Mouse (Mus musculus) megakaryocyte, adult 5-6 weeks (primary cell): Measurements from ENCODE around the gene Sptbn2. TPM values are rescaled to one million over a fixed set of nuclear protein-coding genes. Genes with fewer than 3 reads are reported as not detected.

ENCODE experiments used
- ATAC-seq: 2 replicates; pipeline ENCODE4 v1.8.0; 2016; ENCODE audit warnings: mild to moderate bottlenecking, inconsistent platforms; ENCODE audit not compliant: poor library complexity, severe bottlenecking
- total RNA-seq, 2 experiments: library from RNA; stranded (forward) in 1 of 2; stranded (reverse) in 1 of 2; fragments of 153-499, 151-499 nt in 1 of 2; fragments of 221-1000, 200-1000 nt in 1 of 2; gene quantifications; 2 replicates each; pipeline versions ENCODE4 v1.2.3 to v1.2.4; 2015 to 2017

Sptbn2 gene
- total RNA-seq, 2 experiments from 2014 or later = not detected

DNA sequence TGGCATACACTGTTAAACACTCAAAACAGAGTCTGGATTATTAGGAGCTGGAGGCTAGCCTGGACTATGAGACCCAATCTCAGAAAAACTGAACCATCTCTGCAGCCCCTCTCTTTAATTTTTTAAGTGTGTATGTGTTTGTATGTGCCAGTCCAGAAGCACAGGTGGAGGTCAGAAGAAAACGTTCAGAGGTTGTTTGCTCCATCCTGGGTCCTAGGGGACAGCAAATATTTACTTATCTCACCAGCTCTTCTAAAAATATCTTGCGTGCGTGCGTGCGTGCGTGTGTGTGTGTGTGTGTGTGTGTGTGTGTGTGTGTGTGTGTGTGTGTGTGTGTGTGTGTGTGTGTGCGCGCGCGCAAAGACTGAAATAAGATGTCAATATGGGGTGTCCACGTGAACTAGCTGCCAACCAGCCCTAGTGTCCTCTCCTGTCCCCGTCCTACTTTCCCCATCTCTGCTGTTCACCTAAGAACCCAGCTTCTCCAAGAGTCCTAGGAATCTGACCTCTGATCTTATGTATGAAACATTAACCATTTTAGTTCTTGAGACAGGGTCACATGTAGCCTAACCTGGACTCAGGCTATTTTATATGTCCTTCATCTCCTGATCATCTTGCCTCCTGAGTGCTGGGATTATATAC, 56.7 kb downstream of the Sptbn2 start:
- no peak for ATAC-seq

- ATAC-seq = no peak
These were observed 61.8 kb downstream of the Sptbn2 start for GRCm38 (mm10) chr19:4772785-4773184.

- no peak for ATAC-seq
These were observed 71.9 kb downstream of the Sptbn2 start for GRCm38 (mm10) chr19:4782891-4783290.

GRCm38 (mm10) chr19:4785206-4785605, 74.2 kb downstream of the Sptbn2 start:
- no peak for ATAC-seq

- ATAC-seq = no peak
These were observed 75.3 kb downstream of the Sptbn2 start for GRCm38 (mm10) chr19:4786313-4786712.

DNA sequence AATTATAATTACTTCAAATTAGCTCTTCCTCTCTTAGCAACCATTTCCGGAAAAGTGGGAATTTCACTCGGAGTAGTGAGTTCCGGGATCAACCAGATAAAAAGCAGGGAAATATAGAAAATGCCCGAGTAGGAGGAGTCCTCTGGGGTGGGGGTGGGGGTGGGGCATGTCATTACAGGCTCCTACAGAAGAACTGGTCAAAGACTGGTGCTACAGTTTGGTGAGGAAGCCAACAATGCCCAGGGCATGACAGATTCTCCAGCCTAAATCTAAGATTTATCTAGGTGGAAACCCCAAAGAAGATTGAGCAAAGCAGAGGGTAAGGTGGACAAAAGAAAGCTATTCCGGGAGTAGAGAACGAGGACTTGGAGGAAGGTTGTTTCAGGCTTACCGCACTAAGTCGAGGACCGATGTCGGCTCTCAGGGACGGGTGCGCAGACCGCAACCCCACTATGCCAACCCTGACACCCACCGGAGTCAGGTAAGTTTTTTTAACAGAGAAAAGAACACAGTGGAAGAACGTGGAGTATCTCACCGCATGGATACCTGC, 82.4 kb downstream of the Sptbn2 start:
- ATAC-seq = no peak

GRCm38 (mm10) chr19:4793831-4794422, 83.0 kb downstream of the Sptbn2 start, which contains the start of gene Rbm4:
Rbm4 (minus strand) TSS chr19:4793901.
- ATAC-seq = peak; percentile 99

DNA sequence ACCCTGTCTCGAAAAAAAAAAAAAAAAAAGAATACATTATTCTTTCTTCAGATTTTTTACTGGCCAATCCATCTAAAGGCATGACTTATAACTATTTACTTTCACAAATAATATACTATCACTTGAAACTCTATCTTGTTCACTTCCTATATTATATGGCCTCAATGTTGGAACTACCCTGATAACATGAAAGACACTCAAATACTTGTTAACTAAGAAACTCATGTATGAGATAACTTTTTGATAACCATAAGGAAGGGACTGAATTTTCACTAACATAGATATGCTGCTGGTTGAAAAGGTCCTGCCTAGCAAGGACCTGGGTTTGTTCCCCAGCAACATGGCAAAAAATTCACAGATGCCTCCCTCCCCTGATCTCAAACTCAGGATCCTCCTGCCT, 85.0 kb downstream of the Sptbn2 start:
- no peak for ATAC-seq

DNA sequence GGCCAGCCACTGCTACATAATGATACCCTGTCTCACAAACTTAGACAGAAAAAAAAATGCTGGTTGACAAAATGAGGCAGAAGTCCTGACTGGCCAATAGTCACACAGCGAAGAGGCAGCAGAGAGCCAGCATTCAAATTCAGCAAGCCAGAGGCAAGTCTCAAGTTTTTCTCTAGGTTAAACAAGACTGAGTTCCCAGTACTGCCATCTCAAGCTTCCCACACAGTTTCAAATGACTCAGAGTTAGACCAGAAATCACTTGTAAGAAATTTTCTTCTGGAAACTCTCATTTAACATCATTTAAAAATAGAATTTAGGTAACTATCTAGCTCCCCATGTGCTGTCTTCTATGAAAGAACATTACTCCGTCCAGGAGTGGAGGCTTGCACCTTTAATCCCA, 86.9 kb downstream of the Sptbn2 start:
- ATAC-seq = no peak

DNA sequence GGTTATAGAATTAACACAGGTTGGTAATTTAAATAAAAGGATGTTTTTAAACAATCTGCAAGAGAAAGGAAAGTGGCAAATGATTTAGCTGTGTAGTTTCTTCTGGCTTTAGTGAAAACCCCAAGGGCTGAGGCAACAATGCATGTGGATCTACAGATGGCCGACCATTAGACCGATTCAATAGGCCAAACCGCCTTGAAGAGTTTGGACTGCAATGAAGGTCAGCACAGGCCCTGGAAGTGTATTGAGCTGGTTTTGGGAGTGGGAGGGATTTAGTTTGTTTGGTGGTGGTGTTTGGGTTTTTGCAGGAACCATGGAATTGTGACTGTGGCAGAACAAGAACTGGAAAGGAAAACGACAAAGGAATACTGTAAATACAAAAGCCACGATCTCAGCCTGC, 88.1 kb downstream of the Sptbn2 start:
- no peak for ATAC-seq

Other genes starting within 250 kb of the Sptbn2 start
- not detected in 2 replicates for gene Syt12, start 233.7 kb upstream of the Sptbn2 start, total RNA-seq (2015)
- not detected in 2 replicates for gene Syt12, start 233.7 kb upstream of the Sptbn2 start, total RNA-seq (2017)
- gene 2010003K11Rik, start 212.6 kb upstream of the Sptbn2 start, total RNA-seq (2015) = not detected in 2 replicates
- gene 2010003K11Rik, start 212.6 kb upstream of the Sptbn2 start, total RNA-seq (2017) = not detected in 2 replicates
- 0.22 and 0.64 TPM in 2 replicates for gene Pcx, start 200.7 kb upstream of the Sptbn2 start, total RNA-seq (2015)
- gene Pcx, start 200.7 kb upstream of the Sptbn2 start, total RNA-seq (2017) = 0.62 and 0.69 TPM in 2 replicates
- 0.09 and 0.30 TPM in 2 replicates for gene Lrfn4, start 95.5 kb upstream of the Sptbn2 start, total RNA-seq (2015)
- 0.29 and 0.65 TPM in 2 replicates for gene Lrfn4, start 95.5 kb upstream of the Sptbn2 start, total RNA-seq (2017)
- 18.4 and 23.4 TPM in 2 replicates for gene Rce1, start 85.5 kb upstream of the Sptbn2 start, total RNA-seq (2015)
- gene Rce1, start 85.5 kb upstream of the Sptbn2 start, total RNA-seq (2017) = 12.4 and 20.0 TPM in 2 replicates
- not detected in 2 replicates for gene Gm960, start 12.5 kb upstream of the Sptbn2 start, total RNA-seq (2015)
- gene Gm960, start 12.5 kb upstream of the Sptbn2 start, total RNA-seq (2017) = not detected in 2 replicates
- 13.3 and 14.9 TPM in 2 replicates for gene Rbm4b, start 45.3 kb downstream of the Sptbn2 start, total RNA-seq (2015)
- 10.8 and 14.2 TPM in 2 replicates for gene Rbm4b, start 45.3 kb downstream of the Sptbn2 start, total RNA-seq (2017)
- gene Rbm4, start 82.7 kb downstream of the Sptbn2 start, total RNA-seq (2015) = 22.5 and 30.0 TPM in 2 replicates
- gene Rbm4, start 82.7 kb downstream of the Sptbn2 start, total RNA-seq (2017) = 45.2 and 51.7 TPM in 2 replicates
- gene Gm21992, start 100.4 kb downstream of the Sptbn2 start, total RNA-seq (2015) = 13.2 and 22.5 TPM in 2 replicates
- 34.1 and 52.3 TPM in 2 replicates for gene Gm21992, start 100.4 kb downstream of the Sptbn2 start, total RNA-seq (2017)
- 25.3 and 30.6 TPM in 2 replicates for gene Rbm14, start 100.5 kb downstream of the Sptbn2 start, total RNA-seq (2015)
- gene Rbm14, start 100.5 kb downstream of the Sptbn2 start, total RNA-seq (2017) = 13.1 and 13.8 TPM in 2 replicates
- gene Ccs, start 128.2 kb downstream of the Sptbn2 start, total RNA-seq (2015) = 20.0 and 22.0 TPM in 2 replicates
- gene Ccs, start 128.2 kb downstream of the Sptbn2 start, total RNA-seq (2017) = 24.1 and 26.6 TPM in 2 replicates
- not detected in 2 replicates for gene Ccdc87, start 128.2 kb downstream of the Sptbn2 start, total RNA-seq (2015)
- gene Ccdc87, start 128.2 kb downstream of the Sptbn2 start, total RNA-seq (2017) = not detected in 2 replicates
- 0.09 TPM in 1 of 2 replicates, not detected in the other for gene Ctsf, start 144.0 kb downstream of the Sptbn2 start, total RNA-seq (2015)
- 0.08 and 0.44 TPM in 2 replicates for gene Ctsf, start 144.0 kb downstream of the Sptbn2 start, total RNA-seq (2017)
- gene Actn3, start 166.7 kb downstream of the Sptbn2 start, total RNA-seq (2015) = 0.14 and 0.25 TPM in 2 replicates
- gene Actn3, start 166.7 kb downstream of the Sptbn2 start, total RNA-seq (2017) = 0.07 and 0.53 TPM in 2 replicates
- gene Zdhhc24, start 167.5 kb downstream of the Sptbn2 start, total RNA-seq (2015) = 5.3 and 5.8 TPM in 2 replicates
- 7.1 and 7.6 TPM in 2 replicates for gene Zdhhc24, start 167.5 kb downstream of the Sptbn2 start, total RNA-seq (2017)
- 0.07 TPM in 1 of 2 replicates, not detected in the other for gene Bbs1, start 195.5 kb downstream of the Sptbn2 start, total RNA-seq (2015)
- gene Bbs1, start 195.5 kb downstream of the Sptbn2 start, total RNA-seq (2017) = 0.08 and 0.37 TPM in 2 replicates
- 21.2 and 21.7 TPM in 2 replicates for gene Dpp3, start 217.1 kb downstream of the Sptbn2 start, total RNA-seq (2015)
- gene Dpp3, start 217.1 kb downstream of the Sptbn2 start, total RNA-seq (2017) = 36.1 and 44.4 TPM in 2 replicates
- 0.49 TPM in 1 of 2 replicates, not detected in the other for gene Peli3, start 232.0 kb downstream of the Sptbn2 start, total RNA-seq (2015)
- 0.51 and 0.85 TPM in 2 replicates for gene Peli3, start 232.0 kb downstream of the Sptbn2 start, total RNA-seq (2017)